Mouse (Mus musculus) limb, embryonic 15.5 days (tissue): Measurements from ENCODE around the gene Dnajb5. TPM values are rescaled to one million over a fixed set of nuclear protein-coding genes. Genes with fewer than 3 reads are reported as not detected.
"Not testable (repeated sequence)": the region's sequence is repeated elsewhere in the genome, so short reads cannot be mapped to it uniquely, and the experiment has no call there.

ENCODE experiments used
- ATAC-seq: fragments of 200-750 bp; cut with Nextera tagmentation; 2 replicates; pipeline ENCODE4 v1.8.0; 2017; ENCODE audit warnings: low read depth, moderate TSS enrichment; ENCODE audit not compliant: insufficient number of reproducible peaks, low FRiP score, low TSS enrichment
- H3K27ac ChIP-seq: fragments of 300-500 bp; sonication (generic); 2 replicates; pipeline ENCODE4 v1.5.1; 2015; ENCODE audit warnings: moderate library complexity, mild to moderate bottlenecking, inconsistent platforms
- H3K27me3 ChIP-seq: fragments of 300-500 bp; sonication (generic); 2 replicates; pipeline ENCODE4 v1.6.1; 2015; ENCODE audit warnings: inconsistent platforms
- H3K36me3 ChIP-seq: fragments of 300-500 bp; sonication (generic); 2 replicates; pipeline ENCODE4 v1.6.1; 2015; ENCODE audit warnings: inconsistent platforms
- H3K4me1 ChIP-seq: fragments of 300-500 bp; sonication (generic); 2 replicates; pipeline ENCODE4 v1.6.1; 2015; ENCODE audit warnings: inconsistent platforms
- H3K4me2 ChIP-seq: fragments of 300-500 bp; sonication (generic); 2 replicates; pipeline ENCODE4 v1.6.1; 2015; ENCODE audit warnings: mild to moderate bottlenecking, inconsistent platforms
- H3K4me3 ChIP-seq: fragments of 300-500 bp; sonication (generic); 2 replicates; pipeline ENCODE4 v1.5.1; 2015; ENCODE audit warnings: mild to moderate bottlenecking, inconsistent platforms
- H3K9ac ChIP-seq: fragments of 300-500 bp; sonication (generic); 2 replicates; pipeline ENCODE4 v1.6.1; 2015; ENCODE audit warnings: inconsistent platforms
- H3K9me3 ChIP-seq: fragments of 300-500 bp; sonication (generic); 2 replicates; pipeline ENCODE4 v1.6.1; 2016; ENCODE audit warnings: inconsistent platforms
- WGBS: fragments of 180-500 bp; shearing (Covaris S2); methylation state at CpG from one replicate; pipeline ENCODE4 v1.1.7; 2015; 5-methylcytosine and 5-hydroxymethylcytosine counted together
- polyA plus RNA-seq: library from polyadenylated mRNA; unstranded; fragments of >200 nt; fragmentation: Nextera tagmentation; extraction: Ambion mirVana; gene quantifications from 2 replicates; pipeline ENCODE4 v1.2.1, GENCODE M21; 2015

Dnajb5 gene
- polyA plus RNA-seq, 1 experiment from 2014 or later: 11.2 TPM

DNA sequence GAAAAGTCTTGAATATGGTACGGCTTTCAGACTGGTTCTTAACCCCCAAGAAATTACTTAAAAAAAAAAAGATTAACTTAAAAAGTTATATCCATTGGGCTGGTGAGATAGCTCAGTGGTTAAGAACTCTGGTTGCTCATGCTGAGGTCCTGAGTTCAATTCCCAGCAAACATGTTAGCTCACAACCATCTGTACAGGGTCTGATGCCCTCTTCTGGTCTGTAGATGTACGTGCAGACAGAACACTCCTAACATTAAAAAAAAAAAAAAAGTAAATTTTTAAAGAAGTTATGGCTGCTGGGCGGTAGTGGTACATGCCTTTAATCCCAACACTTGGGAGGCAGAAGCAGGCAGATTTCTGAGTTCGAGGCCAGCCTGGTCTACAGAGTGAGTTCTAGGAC is 28.4 kb downstream of the Dnajb5 start:
- peaks cover 45% of the 10 kb centered on the region for H3K36me3 ChIP-seq

DNA sequence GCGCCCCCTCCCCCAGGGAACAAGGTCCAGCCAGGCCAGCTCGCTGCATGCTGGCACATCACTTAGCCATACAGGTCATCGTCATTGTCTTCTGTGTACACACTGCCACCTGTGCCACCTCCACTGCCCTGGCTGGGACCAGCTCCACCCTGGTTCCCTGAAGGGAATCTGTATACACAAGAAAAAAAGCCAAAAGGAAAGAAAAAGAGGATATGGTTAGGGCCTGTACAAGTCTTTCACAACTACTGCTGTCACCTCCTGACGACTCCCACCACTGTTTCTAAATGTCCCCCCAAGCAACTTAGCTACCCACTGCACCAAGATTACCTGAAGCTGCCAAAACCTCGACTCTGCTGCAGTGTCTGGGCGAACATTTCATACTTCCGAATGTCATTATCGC is 30.9 kb downstream of the Dnajb5 start:
- H3K36me3 ChIP-seq: peaks cover 67% of the 10 kb centered on the region
- 93% methylated on average over 8 of the region's 8 CpGs for WGBS
- not testable (repeated sequence) for H3K4me1 ChIP-seq, ATAC-seq, H3K9me3 ChIP-seq, H3K4me2 ChIP-seq, H3K27me3 ChIP-seq, H3K4me3 ChIP-seq, H3K9ac ChIP-seq, H3K27ac ChIP-seq

More for the DNA sequence above, 28.4 kb downstream of the Dnajb5 start:
- WGBS: 86% methylated on average over 4 of the region's 4 CpGs
- no peak for ATAC-seq
- H3K4me1 ChIP-seq: no peaks in the 10 kb centered on the region
- H3K4me2 ChIP-seq: no peak overlapping the region
- no peak overlapping the region for H3K4me3 ChIP-seq
- no peaks in the 10 kb centered on the region for H3K27me3 ChIP-seq
- H3K27ac ChIP-seq: no peak overlapping the region
- no peaks in the 10 kb centered on the region for H3K9me3 ChIP-seq
- H3K9ac ChIP-seq: no peak overlapping the region

DNA sequence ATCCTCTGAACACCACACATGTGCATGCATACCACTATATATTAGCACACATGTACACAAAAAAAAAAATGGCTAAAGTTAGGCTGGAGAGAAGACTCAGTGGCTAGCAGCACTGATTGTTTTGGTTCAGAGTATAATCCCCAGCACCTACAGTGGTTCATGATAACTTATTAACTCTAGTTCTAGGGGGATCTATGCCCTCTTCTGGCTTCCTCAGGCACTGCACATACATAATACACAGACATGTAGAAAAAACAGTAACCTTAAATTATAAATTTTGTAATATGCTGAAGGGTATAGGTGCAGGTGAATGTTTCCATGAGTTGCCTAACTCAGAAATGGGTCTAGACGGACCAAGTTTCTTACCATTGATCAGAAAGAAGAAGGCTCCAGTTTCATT is 38.7 kb downstream of the Dnajb5 start:
- Histone ChIP-seq H3K4me2 (no peak overlapping the region), H3K9ac (no peak overlapping the region), H3K36me3 (peaks cover 97% of the 10 kb centered on the region), H3K9me3 (no peaks in the 10 kb centered on the region), H3K4me3 (no peak overlapping the region), H3K4me1 (no peaks in the 10 kb centered on the region), H3K27me3 (no peaks in the 10 kb centered on the region), H3K27ac (no peak overlapping the region)
- no peak for ATAC-seq
- 76% methylated on average over 1 of the region's 1 CpGs for WGBS

DNA sequence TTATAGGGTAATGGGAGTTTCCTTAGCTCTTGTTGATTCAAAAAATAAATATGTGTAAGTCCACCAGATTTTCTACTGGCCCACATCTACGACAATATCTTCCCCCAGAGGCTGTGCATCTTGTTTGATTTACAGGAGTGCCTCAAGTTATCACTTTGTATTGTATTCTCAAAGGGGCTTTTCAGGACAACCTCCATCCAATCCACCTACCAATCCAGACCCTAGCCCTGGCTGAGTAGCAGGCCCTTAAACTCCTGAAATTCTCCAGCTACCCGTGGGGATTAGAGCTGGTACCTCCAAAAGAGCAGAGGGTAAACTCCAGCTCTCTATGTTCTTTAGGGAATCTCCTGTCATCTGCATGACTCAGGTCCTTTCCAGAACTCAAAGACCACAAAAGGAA is 48.4 kb downstream of the Dnajb5 start:
- Histone ChIP-seq H3K27me3 (no peaks in the 10 kb centered on the region), H3K9ac (no peak overlapping the region), H3K27ac (no peak overlapping the region), H3K4me2 (peak overlapping the region; percentile 58), H3K9me3 (no peaks in the 10 kb centered on the region), H3K4me1 (peaks cover 15% of the 10 kb centered on the region; the same call in 1 of the 2 replicates), H3K4me3 (peak overlapping the region; percentile 94; the same call in 1 of the 2 replicates), H3K36me3 (peaks cover 28% of the 10 kb centered on the region)
- ATAC-seq: no peak
- WGBS: 61% methylated on average over 2 of the region's 2 CpGs

DNA sequence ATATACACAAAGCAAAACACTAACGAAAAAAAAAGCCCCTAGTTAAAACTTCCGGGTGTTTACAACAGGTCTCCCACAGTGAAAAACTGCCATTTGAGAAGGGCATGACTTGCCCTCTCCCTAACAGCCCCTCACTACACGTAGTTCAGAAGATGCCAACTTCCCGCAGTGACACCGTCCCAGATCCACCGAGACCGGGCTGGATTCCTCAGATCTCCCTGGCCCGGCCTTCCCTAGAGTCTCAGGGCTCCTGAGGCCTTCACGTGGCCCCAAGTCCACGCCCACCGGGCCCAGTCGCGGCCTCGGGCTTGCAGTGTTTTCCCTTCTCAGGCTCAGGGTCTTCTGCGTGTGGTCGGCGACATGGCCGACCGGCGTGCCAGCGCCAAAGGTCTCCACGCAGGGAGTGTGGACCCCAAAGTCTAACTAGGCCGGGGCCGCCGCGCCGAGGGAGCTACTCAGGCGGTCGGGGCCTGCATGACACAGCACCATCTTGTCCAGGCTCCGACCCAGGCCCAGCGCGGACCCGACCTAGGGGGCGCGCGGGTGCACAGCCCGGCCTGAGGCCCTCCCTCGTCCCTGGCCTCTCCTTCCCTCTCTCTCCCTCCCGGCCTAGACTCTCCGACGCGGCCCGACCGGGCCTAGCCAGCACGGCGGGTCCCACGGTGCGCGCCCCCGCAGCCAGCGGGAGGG is 50.0 kb downstream of the Dnajb5 start:
- Histone ChIP-seq H3K9me3 (no peaks in the 10 kb centered on the region), H3K27ac (peak overlapping the region; percentile 100), H3K4me2 (peak overlapping the region; percentile 58), H3K27me3 (no peaks in the 10 kb centered on the region), H3K4me1 (peaks cover 15% of the 10 kb centered on the region; the same call in 1 of the 2 replicates), H3K4me3 (peak overlapping the region; percentile 94), H3K9ac (peak overlapping the region; percentile 97), H3K36me3 (peaks cover 22% of the 10 kb centered on the region)
- under 1% methylated on average over 51 of the region's 51 CpGs for WGBS
- ATAC-seq: peak; percentile 68

DNA sequence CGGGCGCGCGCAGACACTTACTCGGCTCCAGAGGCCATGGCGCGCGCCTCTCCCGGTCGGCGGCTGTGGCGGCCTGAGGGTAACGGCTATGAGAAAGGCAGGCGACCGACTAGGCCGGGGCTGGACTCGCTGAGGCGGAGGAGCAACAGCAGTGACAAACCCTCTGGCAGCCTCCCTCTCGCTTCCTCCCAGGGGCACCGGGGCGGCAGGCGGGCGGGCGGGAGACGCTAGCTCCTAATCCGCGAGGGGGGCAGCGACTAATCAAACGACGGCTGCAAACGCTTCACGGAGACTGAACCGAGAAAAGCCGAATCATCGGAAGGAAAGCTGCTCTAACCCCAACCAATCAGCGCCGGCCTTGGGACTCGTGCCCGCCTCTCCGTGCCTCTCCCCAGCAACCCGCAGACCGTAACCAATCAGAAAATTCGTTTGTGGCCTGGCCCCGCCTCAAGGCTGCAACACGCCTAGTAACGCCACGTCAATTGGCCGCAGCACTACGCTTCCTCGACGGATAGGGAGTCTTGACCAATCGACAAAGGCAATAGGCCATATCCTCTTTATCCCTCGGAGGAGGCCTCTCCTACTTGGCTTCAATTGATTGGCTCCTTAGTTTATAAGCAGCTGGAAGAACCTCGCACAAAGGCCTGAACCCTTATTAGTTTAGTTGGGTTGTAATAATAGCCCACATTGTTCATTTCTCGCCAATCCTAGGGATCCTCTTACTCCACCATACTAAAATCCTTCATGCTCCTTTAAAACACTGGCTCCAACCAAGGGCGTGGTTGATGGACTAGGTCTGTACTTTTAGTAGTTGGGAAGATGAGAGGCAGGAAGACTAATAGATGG is 50.8 kb downstream of the Dnajb5 start, which contains the start of gene Vcp:
Vcp (minus strand) TSS at position 367 of the 846 bp plus-strand sequence.
- Histone ChIP-seq H3K4me1 (peaks cover 15% of the 10 kb centered on the region; the same call in 1 of the 2 replicates), H3K4me2 (peak within 1 kb of the TSS; percentile 58), H3K36me3 (peaks cover 17% of the 10 kb centered on the region), H3K4me3 (peak within 1 kb of the TSS; percentile 94), H3K9ac (peak within 1 kb of the TSS; percentile 97), H3K27ac (peak within 1 kb of the TSS; percentile 100)
- whole genome bisulfite sequencing: under 1% methylated on average over 50 of the region's 56 CpGs
- not testable (repeated sequence) for H3K27me3 ChIP-seq, H3K9me3 ChIP-seq
- ATAC-seq: peak; percentile 99

DNA sequence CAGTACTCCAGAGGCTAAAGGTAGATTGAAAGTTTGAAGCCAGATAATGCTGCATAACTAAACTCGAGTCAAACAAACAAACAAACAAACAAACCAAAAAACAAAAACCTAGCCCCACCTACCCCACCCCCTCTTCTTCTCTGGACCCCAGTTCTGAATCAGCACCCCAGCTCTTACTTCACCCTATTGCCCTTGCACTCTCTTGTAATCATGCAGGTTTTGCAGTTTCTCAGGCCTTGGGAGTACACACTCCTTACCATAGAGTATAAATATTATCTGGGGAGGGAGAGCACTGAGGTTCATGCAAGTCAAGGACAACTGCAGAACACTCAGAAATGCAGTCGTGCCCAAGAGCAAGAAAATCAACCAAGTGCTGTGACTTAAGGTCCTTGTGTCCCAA is 51.7 kb downstream of the Dnajb5 start:
- Histone ChIP-seq H3K9me3 (no peaks in the 10 kb centered on the region), H3K4me2 (no peak overlapping the region)
- 94% methylated on average over 2 of the region's 2 CpGs for WGBS

DNA sequence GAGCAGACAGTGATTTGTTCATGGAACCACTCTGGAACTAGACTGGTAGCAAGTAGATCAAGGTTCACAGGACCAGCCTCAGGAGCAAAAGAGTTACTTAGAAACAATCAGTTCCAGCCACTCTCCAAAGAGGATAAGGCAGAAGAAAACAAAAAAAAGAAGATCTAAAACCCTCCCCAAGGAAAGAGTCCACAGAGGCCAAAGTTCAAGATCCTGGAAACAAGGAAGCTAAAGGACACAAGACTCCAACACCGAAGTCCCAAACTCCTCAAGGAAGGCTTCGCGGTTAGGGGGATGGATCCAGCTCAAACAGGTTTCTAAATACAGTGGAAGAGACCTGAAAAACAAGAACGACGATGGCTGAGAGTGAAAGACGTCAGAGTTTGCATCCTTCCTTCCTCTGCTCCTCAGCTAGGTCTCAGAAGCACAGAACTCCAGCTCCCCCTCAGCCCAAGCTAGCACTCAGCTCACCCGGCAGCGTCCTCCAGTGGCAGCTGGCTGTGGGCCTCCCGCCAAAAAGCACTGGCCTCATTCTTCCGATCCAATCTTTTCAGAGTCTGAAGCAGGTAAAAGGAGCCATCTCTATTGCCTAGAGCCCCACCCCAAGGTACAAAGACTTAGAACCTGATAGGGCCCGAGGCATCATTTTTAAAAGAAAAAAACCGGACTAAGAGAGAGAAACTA is 53.3 kb downstream of the Dnajb5 start:
- H3K9ac ChIP-seq: no peak overlapping the region
- no peaks in the 10 kb centered on the region for H3K9me3 ChIP-seq
- H3K27me3 ChIP-seq: no peaks in the 10 kb centered on the region
- H3K4me1 ChIP-seq: peaks cover 11% of the 10 kb centered on the region; the same call in 1 of the 2 replicates
- no peak overlapping the region for H3K4me3 ChIP-seq
- no peak overlapping the region for H3K27ac ChIP-seq
- no peak for ATAC-seq
- peaks cover 22% of the 10 kb centered on the region for H3K36me3 ChIP-seq
- 73% methylated on average over 12 of the region's 12 CpGs for WGBS
- H3K4me2 ChIP-seq: no peak overlapping the region

More for the DNA sequence above, 51.7 kb downstream of the Dnajb5 start:
- Histone ChIP-seq H3K4me1 (peaks cover 15% of the 10 kb centered on the region; the same call in 1 of the 2 replicates), H3K9ac (no peak overlapping the region), H3K27me3 (no peaks in the 10 kb centered on the region), H3K4me3 (no peak overlapping the region), H3K36me3 (peaks cover 12% of the 10 kb centered on the region), H3K27ac (peak overlapping the region; percentile 91)
- no peak for ATAC-seq

DNA sequence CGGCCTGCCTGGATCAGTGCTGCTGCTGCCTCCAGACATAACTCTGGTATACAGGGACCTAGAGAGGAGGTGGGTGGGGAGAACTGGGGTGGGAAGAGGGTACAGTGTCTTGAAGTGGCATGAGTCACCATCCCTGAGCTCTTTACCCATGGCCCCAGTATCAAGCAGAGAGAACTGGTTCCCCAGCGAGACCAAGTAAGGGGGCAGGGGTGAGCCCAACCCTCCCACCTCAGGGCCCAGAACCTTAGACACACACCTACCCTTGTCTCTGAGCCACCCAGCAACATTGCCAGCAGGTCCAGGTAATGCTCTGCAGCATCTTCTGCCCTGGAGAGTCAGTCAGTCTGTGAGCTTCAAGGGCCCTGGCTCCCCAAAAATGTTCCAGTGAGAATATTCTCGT is 55.3 kb downstream of the Dnajb5 start:
- Histone ChIP-seq H3K36me3 (peaks cover 22% of the 10 kb centered on the region), H3K4me1 (peaks cover 11% of the 10 kb centered on the region), H3K27ac (no peak overlapping the region), H3K9ac (no peak overlapping the region), H3K27me3 (no peaks in the 10 kb centered on the region), H3K9me3 (no peaks in the 10 kb centered on the region), H3K4me3 (no peak overlapping the region), H3K4me2 (no peak overlapping the region)
- 90% methylated on average over 3 of the region's 3 CpGs for WGBS
- no peak for ATAC-seq

DNA sequence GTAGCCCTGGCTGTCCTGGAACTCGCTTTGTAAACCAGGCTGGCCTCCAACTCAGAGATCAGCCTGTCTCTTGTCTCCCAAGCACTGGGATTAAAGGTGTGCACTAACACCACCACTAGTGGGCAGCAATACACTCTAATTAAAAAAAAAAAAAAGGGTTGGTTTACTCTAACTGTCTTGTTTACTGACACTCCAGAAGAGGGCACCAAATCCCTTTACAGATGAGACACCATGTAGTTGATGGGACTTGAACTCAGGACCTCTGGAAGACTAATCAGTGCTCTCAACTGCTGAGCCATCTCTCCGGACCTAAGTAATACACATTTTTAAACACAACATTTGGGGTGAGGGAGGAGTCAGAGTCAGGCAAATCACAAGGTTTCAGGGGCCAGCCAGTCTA is 56.2 kb downstream of the Dnajb5 start:
- Histone ChIP-seq H3K36me3 (peaks cover 22% of the 10 kb centered on the region), H3K9ac (no peak overlapping the region), H3K27ac (no peak overlapping the region), H3K9me3 (no peaks in the 10 kb centered on the region), H3K4me2 (no peak overlapping the region), H3K27me3 (no peaks in the 10 kb centered on the region), H3K4me1 (peaks cover 13% of the 10 kb centered on the region), H3K4me3 (no peak overlapping the region)
- WGBS: 66% methylated on average over 2 of the region's 2 CpGs
- ATAC-seq: no peak
